Comparison of ENCODE assay signal across 22 mouse cellular contexts in genomic region chr3:101424295-101424885, GRCm38 (mm10). TPM values are rescaled to one million over a fixed set of nuclear protein-coding genes. Genes with fewer than 3 reads are reported as not detected.
DNase-seq lines count a peak whose midpoint lies in the region; ATAC-seq lines count a peak whose summit lies in the region.
"Had no signal": no experiment of that assay in that cellular context is flagged by ENCODE, and none has a peak within 500 bp of the region (broad histone marks: within the 10 kb centered on the region; RNA-seq: fewer than 3 reads in every experiment).

No protein-coding gene starts in this region.

- H3K4me2 ChIP-seq in kidney, embryonic 15.5 days = no peak overlapping the region
- H3K4me2 ChIP-seq: embryonic facial prominence, embryonic 13.5 days; hindbrain, embryonic 12.5 days; liver, embryonic 13.5 days had no signal

- WGBS in kidney, embryonic 15.5 days = 54% methylated on average over 10 of the region's 10 CpGs

- no peak overlapping the region for H3K4me3 ChIP-seq in kidney, embryonic 15.5 days (replicated peaks)
- H3K4me3 ChIP-seq: embryonic facial prominence, embryonic 13.5 days; erythroblast, embryonic 14.5 days; gastrocnemius, adult 2 months; hindbrain, embryonic 12.5 days; liver, embryonic 13.5 days had no signal

- peak; percentile 61 to 67 for DNase-seq in adrenal gland, adult (ENCODE audit: inconsistent age in 2 of 2, low spot score in 1 of 2)
- DNase-seq in adrenal gland, adult 8-10 months = no peak
- DNase-seq in cerebellum, postnatal 25 days = peak; percentile 38 to 60
- no peak for DNase-seq in cerebellum, adult 18-20 months
- no peak for DNase-seq in kidney, postnatal 14 days
- peak; percentile 23 for DNase-seq in ovary, postnatal 36 days (ENCODE audit: low spot score)
- no peak for DNase-seq in ovary, postnatal 14 days (ENCODE audit: low spot score)
- DNase-seq: embryo, embryonic 11 days; gastrocnemius, adult 2 months; heart, postnatal 10 days; kidney, adult 18-20 months; liver, embryonic 13.5 days had no signal

- peaks cover 16% of the 10 kb centered on the region for H3K4me1 ChIP-seq in kidney, embryonic 15.5 days

- no peak overlapping the region for H3K9ac ChIP-seq in kidney, embryonic 15.5 days
- H3K9ac ChIP-seq: embryonic facial prominence, embryonic 13.5 days; hindbrain, embryonic 12.5 days; liver, embryonic 13.5 days had no signal

- no peak overlapping the region for H3K27ac ChIP-seq in kidney, embryonic 15.5 days
- H3K27ac ChIP-seq: embryonic facial prominence, embryonic 13.5 days; gastrocnemius, adult 2 months; hindbrain, embryonic 12.5 days; kidney, postnatal 0 days; liver, embryonic 13.5 days; macrophage had no signal

- 0 out of 2 replicates have a peak, but pooled peaks have one; percentile 25 for ATAC-seq in kidney, embryonic 15.5 days (replicated peaks; ENCODE audit: low FRiP score)
- ATAC-seq: activated CD4-positive, CD25-positive, alpha-beta regulatory T cell, adult 4 months; forebrain, embryonic 14.5 days; inflammation-experienced regulatory T-cells, adult 6 months; lung, postnatal 0 days had no signal

- H3K27me3 ChIP-seq in kidney, embryonic 15.5 days = no peaks in the 10 kb centered on the region
- H3K27me3 ChIP-seq: embryonic facial prominence, embryonic 13.5 days; hindbrain, embryonic 12.5 days; liver, embryonic 13.5 days had no signal

- no peaks in the 10 kb centered on the region for H3K9me3 ChIP-seq in kidney, embryonic 15.5 days (replicated peaks)
- H3K9me3 ChIP-seq: embryonic facial prominence, embryonic 13.5 days; hindbrain, embryonic 12.5 days; liver, embryonic 13.5 days had no signal

- H3K36me3 ChIP-seq in kidney, embryonic 15.5 days = peaks cover 17% of the 10 kb centered on the region

RNA-seq across cellular contexts. Expression of gene Igsf3, which starts 47.5 kb away (rescaled TPM):
- total RNA-seq in adrenal gland, adult 8-10 months (2022) = 10 to 100 TPM in 2 of 4 experiments, 1 to 10 TPM in 2; 4.5 to 11.8 (median 8.2) TPM
- polyA plus RNA-seq in kidney, embryonic 15.5 days (2015; fragmentation: Nextera tagmentation; extraction: Ambion mirVana) = 24.3 and 25.4 TPM in 2 replicates

Comparison
In these comparisons a context has a peak if more than half of its experiments do, and no peak if none do; other contexts are left out.
1. DNase-seq: peak in adrenal gland, adult (2 of 2), cerebellum, postnatal 25 days (2 of 2) and ovary, postnatal 36 days (single experiment); none in adrenal gland, adult 8-10 months (single experiment), cerebellum, adult 18-20 months (0 of 2), kidney, postnatal 14 days (single experiment) and ovary, postnatal 14 days (single experiment).